Mouse (Mus musculus) G1E (cell line): ENCODE results near the gene Ube2g2. TPM values are rescaled to one million over a fixed set of nuclear protein-coding genes. Genes with fewer than 3 reads are reported as not detected.

Experiments
- ATAC-seq: 2 replicates; pipeline ENCODE4 v1.8.0; 2016; ENCODE audit warnings: mild to moderate bottlenecking; ENCODE audit not compliant: insufficient number of reproducible peaks, poor library complexity, low FRiP score, severe bottlenecking; ENCODE audit errors: extremely low read depth
- DNase-seq: peaks from one replicate; pipeline ENCODE4 v3.0.0; 2012; ENCODE audit warnings: low spot score
- H3K27me3 ChIP-seq: 2 replicates; pipeline ENCODE4 v1.6.1; 2012; ENCODE audit warnings: mild to moderate bottlenecking, low read length, inconsistent platforms; ENCODE audit not compliant: insufficient read depth
- H3K36me3 ChIP-seq: replicated peaks from 2 replicates; pipeline ENCODE3; 2012; ENCODE audit warnings: mild to moderate bottlenecking, inconsistent platforms
- H3K4me1 ChIP-seq: 2 replicates; pipeline ENCODE4 v1.6.1; 2012; ENCODE audit warnings: low read depth, low read length, inconsistent platforms, mixed read lengths; ENCODE audit not compliant: insufficient read depth
- H3K4me3 ChIP-seq: 2 replicates; pipeline ENCODE4 v1.5.1; 2012; ENCODE audit warnings: low read depth, mild to moderate bottlenecking, inconsistent platforms, low read length, moderate library complexity, mixed read lengths
- H3K9me3 ChIP-seq: replicated peaks from 2 replicates; pipeline ENCODE4 v1.6.1; 2012; ENCODE audit warnings: inconsistent platforms
- CTCF ChIP-seq: IDR thresholded peaks from 2 replicates; pipeline ENCODE4 v1.5.1; 2012; ENCODE audit warnings: low read depth, low read length, inconsistent platforms, mixed read lengths
- GATA1 ChIP-seq: IDR thresholded peaks from 2 replicates; pipeline ENCODE4 v1.6.1; 2012; ENCODE audit warnings: borderline replicate concordance, low read length, inconsistent platforms, mixed read lengths
- GATA2 ChIP-seq: IDR thresholded peaks from 2 replicates; pipeline ENCODE4 v1.6.1; 2012; ENCODE audit warnings: low read depth, low read length, inconsistent platforms, borderline replicate concordance
- POLR2AphosphoS5 ChIP-seq: IDR thresholded peaks from 2 replicates; pipeline ENCODE4 v1.6.1; 2012; ENCODE audit warnings: low read depth, low read length, inconsistent platforms; ENCODE audit not compliant: insufficient replicate concordance
- TAL1 ChIP-seq: conservative IDR thresholded peaks from 2 replicates; pipeline ENCODE4 v1.6.1; 2012; ENCODE audit warnings: low read depth, low read length, inconsistent platforms, mixed read lengths
- polyA plus RNA-seq: library from polyadenylated mRNA; stranded (reverse); fragments of >175 nt; gene quantifications from 2 replicates; pipeline ENCODE4 v1.2.3, GENCODE M21; 2012
- total RNA-seq, 2 experiments: library from RNA; stranded (forward) in 1 of 2; stranded (reverse) in 1 of 2; fragments of 200-1000 nt in 1 of 2; fragments of >200 nt in 1 of 2; fragmentation: Nextera tagmentation in 1 of 2; gene quantifications; 2 replicates each; pipeline ENCODE4 v1.2.3; 2014 to 2017

Gene Ube2g2
- total and polyA plus RNA-seq, 3 experiments: 20.7 to 35.0 (median 24.5) TPM

- ATAC-seq (no peak), DNase-seq (no peak)
- Histone ChIP-seq H3K36me3 (peaks cover 72% of the 10 kb centered on the region), H3K4me1 (peaks cover 67% of the 10 kb centered on the region), H3K4me3 (no peak overlapping the region; the same call in 1 of the 2 replicates), H3K9me3 (no peaks in the 10 kb centered on the region), H3K27me3 (no peaks in the 10 kb centered on the region)
- TF ChIP-seq TAL1 (no peak), POLR2AphosphoS5 (no peak), GATA1 (no peak), GATA2 (no peak), CTCF (no peak)
Measured at GRCm38 (mm10) chr10:77626036-77626435, 4.0 kb downstream of the Ube2g2 start.

DNA sequence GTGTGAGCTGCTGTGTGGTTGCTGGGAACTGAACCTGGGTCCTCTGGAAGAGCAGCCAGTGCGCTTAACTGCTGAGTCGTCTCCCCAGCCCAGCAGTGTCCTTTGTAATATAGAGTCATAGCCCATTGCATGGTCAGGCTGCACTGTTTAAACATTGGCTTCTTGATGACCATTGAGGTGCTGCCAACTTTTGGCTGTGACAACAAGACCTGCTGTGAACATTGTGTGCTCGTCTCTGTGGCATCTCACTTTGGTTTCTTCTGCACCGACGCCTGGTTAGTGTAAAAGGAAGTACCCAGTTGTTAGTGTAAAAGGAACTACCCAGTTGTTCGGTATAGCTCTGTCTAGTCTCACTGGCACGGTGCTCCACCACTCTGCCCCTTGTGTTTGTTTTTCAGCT lies 4.5 kb downstream of the Ube2g2 start:
- H3K9me3 ChIP-seq: no peaks in the 10 kb centered on the region
- peaks cover 63% of the 10 kb centered on the region for H3K4me1 ChIP-seq
- TF ChIP-seq GATA2 (no peak), TAL1 (no peak), POLR2AphosphoS5 (no peak), GATA1 (no peak), CTCF (no peak)
- ATAC-seq (no peak), DNase-seq (no peak)
- no peaks in the 10 kb centered on the region for H3K27me3 ChIP-seq
- H3K4me3 ChIP-seq: no peak overlapping the region; the same call in 1 of the 2 replicates
- H3K36me3 ChIP-seq: peaks cover 75% of the 10 kb centered on the region

DNA sequence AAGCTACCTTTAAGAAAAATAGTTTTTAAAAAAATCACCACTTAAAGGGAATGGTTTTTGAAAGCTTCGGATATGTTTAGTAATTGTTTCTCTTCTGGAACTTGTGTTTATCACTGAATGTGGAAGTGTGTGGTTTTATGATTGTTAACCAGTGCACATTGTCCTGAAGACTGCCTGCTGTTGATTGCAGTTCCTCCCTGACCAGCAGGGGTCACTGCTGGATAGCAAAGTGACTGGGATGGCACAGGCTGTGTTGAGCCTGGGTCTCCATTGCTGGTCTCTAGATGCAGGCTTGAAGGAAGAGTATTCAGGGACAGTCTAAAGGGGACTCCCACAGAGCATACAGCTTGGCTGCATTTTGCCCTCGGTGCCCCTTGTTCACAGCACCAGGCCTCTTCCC lies 5.4 kb downstream of the Ube2g2 start:
- peaks cover 60% of the 10 kb centered on the region for H3K4me1 ChIP-seq
- H3K9me3 ChIP-seq: no peaks in the 10 kb centered on the region
- TF ChIP-seq POLR2AphosphoS5: no peak
- TF ChIP-seq CTCF: peak; percentile 98
- peaks cover 83% of the 10 kb centered on the region for H3K36me3 ChIP-seq
- no peaks in the 10 kb centered on the region for H3K27me3 ChIP-seq
- H3K4me3 ChIP-seq: no peak overlapping the region
- ATAC-seq (peak; percentile 55; the same call in 1 of the 2 replicates), DNase-seq (peak; percentile 67)

DNA sequence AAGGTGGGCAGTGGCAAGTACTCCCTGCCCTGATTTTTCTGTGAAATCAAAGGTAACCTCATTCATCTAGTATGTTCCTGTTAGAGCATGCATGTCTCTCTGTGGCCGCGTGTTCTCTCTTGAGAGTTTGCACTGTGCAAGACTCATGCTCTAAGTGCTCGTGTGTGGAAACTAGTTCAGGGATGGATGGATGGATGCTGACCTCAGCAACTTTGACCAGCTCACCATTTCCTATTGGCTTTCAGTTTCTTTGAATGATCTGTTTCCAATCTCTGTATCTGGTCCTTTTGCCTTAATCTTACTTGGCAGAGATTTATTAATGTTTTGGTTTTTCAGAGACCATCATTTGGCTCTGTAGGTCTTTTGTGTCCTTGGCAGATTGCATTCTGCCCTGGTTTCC lies 7.1 kb downstream of the Ube2g2 start:
- Histone ChIP-seq H3K9me3 (no peaks in the 10 kb centered on the region), H3K4me1 (peaks cover 47% of the 10 kb centered on the region), H3K4me3 (no peak overlapping the region), H3K27me3 (no peaks in the 10 kb centered on the region), H3K36me3 (peaks cover 91% of the 10 kb centered on the region)
- DNase-seq (no peak), ATAC-seq (no peak)
- TF ChIP-seq CTCF (no peak), GATA1 (no peak)

DNA sequence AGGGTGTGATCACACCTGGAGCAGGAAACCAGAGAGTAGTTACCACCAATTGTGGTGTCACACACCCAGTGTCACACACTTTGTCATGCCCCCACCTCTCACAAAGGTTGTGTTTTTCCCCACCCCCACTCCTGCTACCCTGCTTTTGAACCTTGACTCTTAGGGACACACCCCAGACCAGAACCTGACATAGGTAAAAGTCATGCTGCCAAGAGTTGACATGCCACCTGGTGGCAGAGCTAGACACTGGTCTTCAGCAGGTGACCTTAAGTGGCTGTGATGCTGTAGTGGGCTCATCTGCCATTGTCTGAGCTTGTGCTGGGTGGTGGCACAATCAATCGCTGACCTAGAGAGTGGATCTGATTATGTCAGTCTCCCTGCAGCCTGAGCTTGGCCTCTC lies 7.9 kb downstream of the Ube2g2 start:
- ATAC-seq: no peak
- Histone ChIP-seq H3K4me3 (no peak overlapping the region), H3K4me1 (peaks cover 39% of the 10 kb centered on the region), H3K27me3 (no peaks in the 10 kb centered on the region), H3K9me3 (no peaks in the 10 kb centered on the region), H3K36me3 (peaks cover 90% of the 10 kb centered on the region)
- TF ChIP-seq POLR2AphosphoS5 (no peak), GATA2 (no peak), CTCF (no peak), TAL1 (no peak), GATA1 (no peak)
- DNase-seq: no peak

DNA sequence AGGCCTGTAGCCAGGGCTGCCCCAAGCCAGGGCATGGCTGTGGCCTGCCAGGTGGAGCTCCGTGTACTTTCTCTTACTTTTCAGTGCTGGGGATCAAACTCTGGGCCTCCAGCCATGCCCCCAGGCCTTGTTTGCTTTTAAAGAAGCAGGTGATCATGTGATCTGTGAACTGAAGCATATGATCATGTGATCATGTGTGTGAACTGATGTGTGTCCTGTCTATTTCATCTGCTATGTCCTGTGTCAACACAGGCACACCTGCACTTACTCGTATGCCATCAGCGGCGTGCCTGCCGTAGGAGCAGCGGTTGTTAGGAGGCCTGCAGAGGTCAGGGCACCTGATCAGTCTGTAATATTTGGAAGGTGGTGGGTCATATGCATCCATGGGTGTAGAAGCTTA lies 11.9 kb downstream of the Ube2g2 start:
- no peak for DNase-seq
- Histone ChIP-seq H3K4me1 (peaks cover 15% of the 10 kb centered on the region), H3K36me3 (peaks cover 98% of the 10 kb centered on the region), H3K9me3 (no peaks in the 10 kb centered on the region), H3K4me3 (no peak overlapping the region), H3K27me3 (no peaks in the 10 kb centered on the region)
- no peak for TF ChIP-seq TAL1
- no peak for TF ChIP-seq GATA2
- no peak for TF ChIP-seq GATA1
- no peak for TF ChIP-seq POLR2AphosphoS5
- no peak for TF ChIP-seq CTCF
- no peak for ATAC-seq

DNA sequence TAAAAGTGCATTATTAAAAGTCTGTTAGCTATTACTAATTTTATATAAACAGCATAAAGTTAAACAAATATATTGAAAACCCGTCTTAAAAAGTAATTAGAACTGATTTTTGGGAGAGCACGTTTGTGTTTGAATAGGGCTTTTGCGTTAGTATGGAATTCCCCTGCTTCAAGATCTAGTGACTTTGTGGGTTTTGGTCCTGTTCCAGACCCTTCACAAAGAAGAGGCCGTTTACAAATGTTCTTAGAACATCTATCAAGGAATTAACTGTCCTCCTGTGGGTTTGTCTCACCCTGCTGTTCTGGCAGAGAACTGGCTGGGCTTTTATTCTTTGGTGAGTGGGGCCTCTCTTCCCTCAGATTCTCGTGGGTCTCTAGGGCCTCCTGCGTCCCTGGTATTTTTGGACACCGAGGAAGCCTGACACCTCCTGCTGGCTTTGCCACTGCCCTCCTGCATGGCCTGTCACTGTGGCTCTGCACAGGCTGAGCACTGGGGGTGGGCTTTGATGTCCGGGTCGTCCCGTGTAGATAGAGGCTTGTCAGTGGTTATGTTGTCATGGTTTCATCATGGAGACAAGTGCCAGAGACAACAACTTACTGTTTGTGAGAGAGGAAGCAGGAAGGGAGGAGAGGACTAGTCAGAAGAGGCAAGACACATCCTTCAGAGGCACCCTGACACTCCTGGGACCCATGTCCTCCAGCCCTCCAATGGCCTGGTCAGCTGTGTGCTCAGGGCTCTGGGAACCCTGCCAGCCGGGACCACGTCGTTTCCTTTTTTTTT lies 12.6 kb downstream of the Ube2g2 start:
- H3K4me1 ChIP-seq: peaks cover 11% of the 10 kb centered on the region
- no peak overlapping the region for H3K4me3 ChIP-seq
- peaks cover 97% of the 10 kb centered on the region for H3K36me3 ChIP-seq
- H3K27me3 ChIP-seq: no peaks in the 10 kb centered on the region
- TF ChIP-seq GATA2 (no peak), POLR2AphosphoS5 (no peak), TAL1 (no peak), CTCF (no peak), GATA1 (no peak)
- no peaks in the 10 kb centered on the region for H3K9me3 ChIP-seq
- no peak for ATAC-seq
- no peak for DNase-seq
